8 mouse cellular contexts compared by ENCODE assay signal in the genomic region with DNA sequence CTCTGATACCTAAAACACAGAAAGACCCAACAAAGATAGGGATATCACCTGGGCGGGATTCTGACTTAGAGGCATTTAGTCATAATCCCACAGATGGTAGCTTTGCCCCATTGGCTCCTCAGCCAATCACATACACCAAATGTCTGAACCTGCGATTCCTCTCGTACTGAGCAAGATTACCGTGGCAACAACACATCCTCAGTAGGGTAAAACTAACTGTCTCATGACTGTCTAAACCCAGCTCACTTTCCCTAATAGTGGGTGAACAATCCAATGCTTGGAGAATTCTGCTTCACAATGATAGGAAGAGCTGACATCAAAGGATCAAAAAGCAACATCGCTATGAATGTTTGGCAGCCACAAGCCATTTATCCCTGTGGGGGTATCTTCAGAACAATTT.
A peak's percentile ranks its signal among the peaks of the same experiment; 100 is the strongest.
DNase-seq lines count a peak whose midpoint lies in the region; ATAC-seq and TF ChIP-seq lines count a peak whose summit lies in the region.

No protein-coding gene starts in this region.

- 91% methylated on average over 5 of the region's 5 CpGs for WGBS in thymus, adult 2 months
- 86% methylated on average over 5 of the region's 5 CpGs for WGBS in forebrain, embryonic 13.5 days
- 82% methylated on average over 5 of the region's 5 CpGs for WGBS in intestine, embryonic 16.5 days
- WGBS in midbrain, embryonic 10.5 days = 92% methylated on average over 5 of the region's 5 CpGs

- H3K9ac ChIP-seq in forebrain, embryonic 13.5 days = no peak overlapping the region
- no peak overlapping the region for H3K9ac ChIP-seq in intestine, embryonic 16.5 days (ENCODE audit: low read depth, low read length)

- peak; percentile 96 for ATAC-seq in forebrain, embryonic 13.5 days
- ATAC-seq in intestine, embryonic 16.5 days = peak; percentile 100

- no peaks in the 10 kb centered on the region for H3K4me1 ChIP-seq in thymus, adult 2 months (replicated peaks; ENCODE audit: control insufficient read depth, insufficient read depth, low read length)
- H3K4me1 ChIP-seq in forebrain, embryonic 13.5 days = no peaks in the 10 kb centered on the region
- no peaks in the 10 kb centered on the region for H3K4me1 ChIP-seq in intestine, embryonic 16.5 days (ENCODE audit: control insufficient read depth, insufficient read depth, low read length)
- no peaks in the 10 kb centered on the region for H3K4me1 ChIP-seq in midbrain, embryonic 10.5 days

- H3K4me3 ChIP-seq in thymus, adult 2 months (ENCODE audit: control insufficient read depth, insufficient read depth, low read length) = no peak overlapping the region
- no peak overlapping the region for H3K4me3 ChIP-seq in forebrain, embryonic 13.5 days
- no peak overlapping the region for H3K4me3 ChIP-seq in intestine, embryonic 16.5 days (ENCODE audit: low read length)
- no peak overlapping the region for H3K4me3 ChIP-seq in midbrain, embryonic 10.5 days

- TF ChIP-seq CTCF in thymus, adult 2 months (IDR thresholded peaks at IDR 0.05; ENCODE audit: borderline replicate concordance, control insufficient read depth, extremely low read depth, insufficient read depth, low read length, poor library complexity) = no peak

- H3K4me2 ChIP-seq in forebrain, embryonic 13.5 days = no peak overlapping the region
- H3K4me2 ChIP-seq in intestine, embryonic 16.5 days (ENCODE audit: low read depth, low read length) = no peak overlapping the region

- no peak overlapping the region for H3K27ac ChIP-seq in thymus, adult 2 months (ENCODE audit: control insufficient read depth, insufficient read depth, low read length)
- no peak overlapping the region for H3K27ac ChIP-seq in forebrain, embryonic 13.5 days
- H3K27ac ChIP-seq in intestine, embryonic 16.5 days (ENCODE audit: low read length) = no peak overlapping the region
- no peak overlapping the region for H3K27ac ChIP-seq in midbrain, embryonic 10.5 days (replicated peaks)

- peak; percentile 5 to 25 for DNase-seq in adrenal gland, adult (ENCODE audit: inconsistent age in 2 of 2, low spot score in 1 of 2)
- no peak for DNase-seq in adrenal gland, postnatal 25 days
- DNase-seq in thymus, adult 2 months = peak; percentile 3
- DNase-seq in thymus, adult 18-20 months = no peak
- DNase-seq in midbrain, embryonic 10.5 days (ENCODE audit: low spot score) = peak; percentile 82
- peak; percentile 3 for DNase-seq in thymus, postnatal 25 days

- H3K36me3 ChIP-seq in thymus, adult 2 months (ENCODE audit: control insufficient read depth, insufficient read depth, low read length) = no peaks in the 10 kb centered on the region
- no peaks in the 10 kb centered on the region for H3K36me3 ChIP-seq in forebrain, embryonic 13.5 days (ENCODE audit: poor library complexity, severe bottlenecking)
- H3K36me3 ChIP-seq in intestine, embryonic 16.5 days (ENCODE audit: control insufficient read depth, insufficient read depth, low read length) = no peaks in the 10 kb centered on the region
- no peaks in the 10 kb centered on the region for H3K36me3 ChIP-seq in midbrain, embryonic 10.5 days

- H3K9me3 ChIP-seq in forebrain, embryonic 13.5 days (replicated peaks) = no peaks in the 10 kb centered on the region
- no peaks in the 10 kb centered on the region for H3K9me3 ChIP-seq in intestine, embryonic 16.5 days (ENCODE audit: control insufficient read depth, low read length)
- no peaks in the 10 kb centered on the region for H3K9me3 ChIP-seq in midbrain, embryonic 10.5 days (replicated peaks)

- H3K27me3 ChIP-seq in thymus, adult 2 months (ENCODE audit: control insufficient read depth, insufficient read depth, low read length) = no peaks in the 10 kb centered on the region
- H3K27me3 ChIP-seq in forebrain, embryonic 13.5 days = no peaks in the 10 kb centered on the region
- no peaks in the 10 kb centered on the region for H3K27me3 ChIP-seq in intestine, embryonic 16.5 days (replicated peaks; ENCODE audit: control insufficient read depth, insufficient read depth, low read length)
- no peaks in the 10 kb centered on the region for H3K27me3 ChIP-seq in midbrain, embryonic 10.5 days (ENCODE audit: low read depth, poor library complexity, severe bottlenecking)

- TF ChIP-seq POLR2A in thymus, adult 2 months (IDR thresholded peaks at IDR 0.05; ENCODE audit: control insufficient read depth, extremely low read depth, insufficient read depth, low read length, poor library complexity) = no peak

Comparison
In these comparisons a context has a peak if more than half of its experiments do, and no peak if none do; other contexts are left out.
1. DNase-seq: peak in adrenal gland, adult (2 of 2), thymus, adult 2 months (single experiment), midbrain, embryonic 10.5 days (single experiment) and thymus, postnatal 25 days (single experiment); none in adrenal gland, postnatal 25 days (single experiment) and thymus, adult 18-20 months (0 of 2).